Mouse (Mus musculus) kidney, adult 2 months (tissue): ENCODE results near the gene Olfr458.

ENCODE experiments used
- CTCF ChIP-seq: fragments of 200-500 bp; conservative IDR thresholded peaks from 2 replicates; pipeline ENCODE4 v1.5.1; 2011; ENCODE audit warnings: low read depth, mild to moderate bottlenecking, control low read depth, low read length, moderate library complexity, mixed read lengths; ENCODE audit not compliant: insufficient read depth, insufficient read length
- POLR2A ChIP-seq: fragments of 200-500 bp; IDR thresholded peaks from one replicate; pipeline ENCODE4 v1.6.1; 2011; ENCODE audit warnings: low read depth, low read length, control low read depth

DNA sequence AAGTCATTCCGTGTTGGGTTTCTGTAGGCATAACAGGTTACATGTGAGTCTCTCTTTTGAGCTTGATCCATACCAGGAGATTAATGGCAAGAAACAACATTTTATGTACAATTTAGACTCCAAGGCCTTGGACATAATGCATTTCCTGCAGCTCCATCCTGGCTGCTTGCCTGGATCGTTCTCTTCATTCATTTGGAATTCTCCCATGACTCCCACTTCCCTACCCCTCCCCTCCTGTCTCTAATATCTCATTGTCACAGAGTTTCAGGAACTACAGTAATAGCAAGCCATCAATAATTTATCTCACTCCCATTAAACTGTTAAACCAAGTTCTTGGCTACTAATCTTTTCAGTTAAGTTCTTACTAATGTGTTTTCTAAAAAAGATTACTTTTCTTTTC is 38.5 kb upstream of the Olfr458 start:
- no peak for TF ChIP-seq POLR2A
- no peak for TF ChIP-seq CTCF
